Mouse (Mus musculus) heart, adult 2 months (tissue): ENCODE data around the gene Anapc15. TPM values are rescaled to one million over a fixed set of nuclear protein-coding genes. Genes with fewer than 3 reads are reported as not detected.

Experiments used
- DNase-seq, 2 experiments: peaks; one replicate each; pipeline ENCODE4 v3.0.0; 2021
- H3K27ac ChIP-seq: fragments of 200-600 bp; 2 replicates; pipeline ENCODE4 v1.8.1; 2022
- H3K27me3 ChIP-seq: fragments of 200-500 bp; 2 replicates; pipeline ENCODE4 v1.6.1; 2012; ENCODE audit warnings: mild to moderate bottlenecking, low read length, inconsistent platforms, mixed read lengths; ENCODE audit not compliant: control insufficient read depth, insufficient read depth
- H3K36me3 ChIP-seq: fragments of 200-500 bp; 2 replicates; pipeline ENCODE4 v1.6.1; 2012; ENCODE audit warnings: low read length, inconsistent platforms; ENCODE audit not compliant: control insufficient read depth, insufficient read depth
- H3K4me1 ChIP-seq: fragments of 200-500 bp; 2 replicates; pipeline ENCODE4 v1.6.1; 2011; ENCODE audit warnings: low read length; ENCODE audit not compliant: control insufficient read depth, insufficient read depth
- H3K4me3 ChIP-seq: fragments of 200-600 bp; 2 replicates; pipeline ENCODE4 v1.8.1; 2022
- H3K79me2 ChIP-seq: fragments of 200-500 bp; replicated peaks from 2 replicates; pipeline ENCODE4 v1.6.1; 2012; ENCODE audit warnings: mild to moderate bottlenecking, inconsistent platforms, low read length, moderate library complexity, mixed read lengths; ENCODE audit not compliant: control insufficient read depth, insufficient read depth
- H3K9ac ChIP-seq: fragments of 200-500 bp; 2 replicates; pipeline ENCODE4 v1.6.1; 2012; ENCODE audit warnings: low read depth, mild to moderate bottlenecking, control low read depth, inconsistent platforms, low read length, mixed read lengths
- CTCF ChIP-seq: fragments of 200-600 bp; IDR thresholded peaks from 2 replicates; pipeline ENCODE4 v1.8.1; 2022; ENCODE audit warnings: antibody characterized with exemption, mild to moderate bottlenecking, moderate library complexity
- EP300 ChIP-seq: fragments of 200-500 bp; IDR thresholded peaks from 2 replicates; pipeline ENCODE4 v1.6.1; 2011; ENCODE audit warnings: low read depth, low read length, control low read depth; ENCODE audit not compliant: insufficient read depth
- POLR2A ChIP-seq: fragments of 200-500 bp; IDR thresholded peaks from 2 replicates; pipeline ENCODE4 v1.6.1; 2011; ENCODE audit warnings: mild to moderate bottlenecking, low read depth, low read length, control low read depth; ENCODE audit not compliant: insufficient read depth
- WGBS: fragments of 180-500 bp; shearing (Covaris S2); methylation state at CpG from one replicate; pipeline ENCODE4 v1.1.7; 2018; 5-methylcytosine and 5-hydroxymethylcytosine counted together
- intact Hi-C: fragments of 180-260 bp; cut with DNase I; formaldehyde crosslinking; loops from one replicate; pipeline ENCODE4 v1.15.1; 2025
- polyA plus RNA-seq: library from polyadenylated mRNA; depleted of rRNA; stranded (reverse); fragments of >200 nt; gene quantifications from 2 replicates; pipeline ENCODE4 v1.2.3, GENCODE M21; 2012
- total RNA-seq, 2 experiments: library from RNA; stranded (reverse); gene quantifications; 2 replicates each; pipeline ENCODE4 v1.2.3; 2021

Anapc15 gene
- total and polyA plus RNA-seq, 3 experiments, result 18.4 to 24.2 (median 20.3) TPM

DNA sequence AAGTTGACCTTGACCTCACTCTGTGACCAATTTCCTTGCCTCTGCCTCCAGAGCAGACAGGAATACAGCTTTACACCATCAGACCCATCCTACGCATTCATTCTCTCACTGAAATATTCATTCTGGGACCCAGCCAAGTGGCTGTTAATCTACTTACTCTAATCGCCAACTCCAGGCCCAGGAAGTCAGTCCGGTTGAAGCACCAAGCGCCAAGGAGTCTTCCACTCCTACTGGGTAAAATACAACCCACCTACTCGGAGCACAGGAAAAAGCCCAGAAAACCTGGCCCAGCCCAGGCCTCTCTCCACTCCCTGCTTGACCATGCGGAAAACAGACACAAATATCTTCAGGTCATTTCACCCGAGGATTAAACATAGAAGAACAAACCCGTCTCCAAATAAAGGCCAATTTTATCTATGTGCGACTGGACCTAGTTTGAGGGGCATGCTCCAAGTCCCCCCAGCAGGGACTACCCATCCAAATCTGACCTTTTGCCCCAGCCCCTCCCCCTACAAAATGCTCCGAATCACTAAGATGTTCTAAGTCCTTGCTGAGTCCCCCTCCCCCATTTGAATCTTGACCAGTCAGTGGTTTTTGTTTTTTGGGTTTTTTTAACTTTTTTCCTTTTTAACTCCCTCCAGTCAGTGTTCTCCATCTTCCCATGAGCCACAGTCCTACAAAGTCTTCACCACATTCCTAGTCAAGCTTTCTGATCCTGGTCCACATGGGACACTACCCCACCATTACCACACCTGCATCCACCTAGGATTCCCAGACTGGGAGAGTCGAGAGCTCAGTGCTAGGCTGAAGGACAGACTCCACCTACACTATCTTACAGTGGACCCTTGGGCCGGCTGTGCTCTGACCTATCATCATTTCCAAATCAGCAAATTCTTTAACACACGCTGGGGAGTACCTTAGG lies 5.0 kb downstream of the Anapc15 start:
- no peak for DNase-seq

GRCm38 (mm10) chr7:101869163-101869500 lies 5.6 kb downstream of the Anapc15 start:
- Histone ChIP-seq H3K27me3 (no peaks in the 10 kb centered on the region), H3K36me3 (no peaks in the 10 kb centered on the region), H3K4me3 (no peak overlapping the region), H3K9ac (no peak overlapping the region), H3K4me1 (peaks cover 5% of the 10 kb centered on the region), H3K27ac (no peak overlapping the region), H3K79me2 (no peaks in the 10 kb centered on the region)
- intact Hi-C loops, result no loop called here
- TF ChIP-seq CTCF (no peak), EP300 (no peak), POLR2A (no peak)
- no peak for DNase-seq
- WGBS, result 85% methylated on average over 7 of the region's 7 CpGs

More for the DNA sequence above, 5.0 kb downstream of the Anapc15 start:
- WGBS, result 47% methylated on average over 13 of the region's 13 CpGs
- Histone ChIP-seq H3K27ac (no peak overlapping the region), H3K79me2 (no peaks in the 10 kb centered on the region), H3K36me3 (no peaks in the 10 kb centered on the region), H3K4me3 (no peak overlapping the region), H3K4me1 (peaks cover 5% of the 10 kb centered on the region), H3K9ac (no peak overlapping the region), H3K27me3 (no peaks in the 10 kb centered on the region)
- no peak for TF ChIP-seq CTCF
- intact Hi-C loops, result no loop called here

- WGBS, result 97% methylated on average over 2 of the region's 2 CpGs
- intact Hi-C loops, result no loop called here
- Histone ChIP-seq H3K36me3 (no peaks in the 10 kb centered on the region), H3K27me3 (no peaks in the 10 kb centered on the region), H3K9ac (no peak within 1 kb of the TSS), H3K79me2 (no peaks in the 10 kb centered on the region), H3K27ac (no peak within 1 kb of the TSS), H3K4me1 (peaks cover 5% of the 10 kb centered on the region), H3K4me3 (no peak within 1 kb of the TSS)
- no peak for TF ChIP-seq POLR2A
- TF ChIP-seq EP300, result no peak
- no peak for TF ChIP-seq CTCF
- no peak for DNase-seq
Measured at GRCm38 (mm10) chr7:101870629-101871028, 7.1 kb downstream of the Anapc15 start, which contains the start of gene Folr1. TSS of gene Folr1 (minus strand) at chr7:101870788.

- WGBS, result 25% methylated on average over 3 of the region's 3 CpGs
- Histone ChIP-seq H3K27me3 (no peaks in the 10 kb centered on the region), H3K4me1 (peaks cover 5% of the 10 kb centered on the region), H3K9ac (no peak overlapping the region), H3K36me3 (no peaks in the 10 kb centered on the region), H3K79me2 (no peaks in the 10 kb centered on the region), H3K27ac (no peak overlapping the region), H3K4me3 (no peak overlapping the region)
- TF ChIP-seq CTCF (no peak), POLR2A (no peak), EP300 (no peak)
- intact Hi-C loops, result no loop called here
- no peak for DNase-seq
Measured at GRCm38 (mm10) chr7:101871296-101871695, 7.8 kb downstream of the Anapc15 start.

- no peak overlapping the region for H3K27ac ChIP-seq
- no peak overlapping the region for H3K9ac ChIP-seq
- WGBS, result 100% methylated on average over 1 of the region's 1 CpGs
- H3K36me3 ChIP-seq, result no peaks in the 10 kb centered on the region
- H3K27me3 ChIP-seq, result no peaks in the 10 kb centered on the region
- no peak overlapping the region for H3K4me3 ChIP-seq
- TF ChIP-seq POLR2A (no peak), EP300 (no peak), CTCF (no peak)
- intact Hi-C loops, result no loop called here
- no peaks in the 10 kb centered on the region for H3K79me2 ChIP-seq
- H3K4me1 ChIP-seq, result peaks cover 3% of the 10 kb centered on the region; the same call in 1 of the 2 replicates
- DNase-seq, result no peak
Measured at GRCm38 (mm10) chr7:101875978-101876377, 12.5 kb downstream of the Anapc15 start.

- no peak for TF ChIP-seq CTCF
- TF ChIP-seq POLR2A, result no peak
- no peak for TF ChIP-seq EP300
Measured at GRCm38 (mm10) chr7:101880855-101881254, 17.3 kb downstream of the Anapc15 start.

More at GRCm38 (mm10) chr7:101880855-101881254, 17.3 kb downstream of the Anapc15 start:
- H3K4me3 ChIP-seq, result no peak overlapping the region
- no peak overlapping the region for H3K9ac ChIP-seq
- 77% methylated on average over 4 of the region's 4 CpGs for WGBS
- no peak for DNase-seq
- intact Hi-C loops, result no loop called here
- H3K79me2 ChIP-seq, result no peaks in the 10 kb centered on the region
- no peak overlapping the region for H3K27ac ChIP-seq
- H3K27me3 ChIP-seq, result no peaks in the 10 kb centered on the region
- H3K4me1 ChIP-seq, result no peaks in the 10 kb centered on the region
- H3K36me3 ChIP-seq, result no peaks in the 10 kb centered on the region
